Mouse (Mus musculus) heart, adult 2 months (tissue): ENCODE data around the gene Col4a2. TPM values are rescaled to one million over a fixed set of nuclear protein-coding genes. Genes with fewer than 3 reads are reported as not detected.

Experiments used
- DNase-seq, 2 experiments: peaks; one replicate each; pipeline ENCODE4 v3.0.0; 2021
- H3K27ac ChIP-seq: fragments of 200-600 bp; 2 replicates; pipeline ENCODE4 v1.8.1; 2022
- H3K27me3 ChIP-seq: fragments of 200-500 bp; 2 replicates; pipeline ENCODE4 v1.6.1; 2012; ENCODE audit warnings: mild to moderate bottlenecking, low read length, inconsistent platforms, mixed read lengths; ENCODE audit not compliant: control insufficient read depth, insufficient read depth
- H3K36me3 ChIP-seq: fragments of 200-500 bp; 2 replicates; pipeline ENCODE4 v1.6.1; 2012; ENCODE audit warnings: low read length, inconsistent platforms; ENCODE audit not compliant: control insufficient read depth, insufficient read depth
- H3K4me1 ChIP-seq: fragments of 200-500 bp; 2 replicates; pipeline ENCODE4 v1.6.1; 2011; ENCODE audit warnings: low read length; ENCODE audit not compliant: control insufficient read depth, insufficient read depth
- H3K4me3 ChIP-seq: fragments of 200-600 bp; 2 replicates; pipeline ENCODE4 v1.8.1; 2022
- H3K79me2 ChIP-seq: fragments of 200-500 bp; replicated peaks from 2 replicates; pipeline ENCODE4 v1.6.1; 2012; ENCODE audit warnings: mild to moderate bottlenecking, inconsistent platforms, low read length, moderate library complexity, mixed read lengths; ENCODE audit not compliant: control insufficient read depth, insufficient read depth
- H3K9ac ChIP-seq: fragments of 200-500 bp; 2 replicates; pipeline ENCODE4 v1.6.1; 2012; ENCODE audit warnings: low read depth, mild to moderate bottlenecking, control low read depth, inconsistent platforms, low read length, mixed read lengths
- CTCF ChIP-seq: fragments of 200-600 bp; IDR thresholded peaks from 2 replicates; pipeline ENCODE4 v1.8.1; 2022; ENCODE audit warnings: antibody characterized with exemption, mild to moderate bottlenecking, moderate library complexity
- EP300 ChIP-seq: fragments of 200-500 bp; IDR thresholded peaks from 2 replicates; pipeline ENCODE4 v1.6.1; 2011; ENCODE audit warnings: low read depth, low read length, control low read depth; ENCODE audit not compliant: insufficient read depth
- POLR2A ChIP-seq: fragments of 200-500 bp; IDR thresholded peaks from 2 replicates; pipeline ENCODE4 v1.6.1; 2011; ENCODE audit warnings: mild to moderate bottlenecking, low read depth, low read length, control low read depth; ENCODE audit not compliant: insufficient read depth
- WGBS: fragments of 180-500 bp; shearing (Covaris S2); methylation state at CpG from one replicate; pipeline ENCODE4 v1.1.7; 2018; 5-methylcytosine and 5-hydroxymethylcytosine counted together
- intact Hi-C: fragments of 180-260 bp; cut with DNase I; formaldehyde crosslinking; loops from one replicate; pipeline ENCODE4 v1.15.1; 2025
- polyA plus RNA-seq: library from polyadenylated mRNA; depleted of rRNA; stranded (reverse); fragments of >200 nt; gene quantifications from 2 replicates; pipeline ENCODE4 v1.2.3, GENCODE M21; 2012
- total RNA-seq, 2 experiments: library from RNA; stranded (reverse); gene quantifications; 2 replicates each; pipeline ENCODE4 v1.2.3; 2021

The Col4a2 gene
- total and polyA plus RNA-seq, 3 experiments: 104 to 172 (median 139) TPM

DNA sequence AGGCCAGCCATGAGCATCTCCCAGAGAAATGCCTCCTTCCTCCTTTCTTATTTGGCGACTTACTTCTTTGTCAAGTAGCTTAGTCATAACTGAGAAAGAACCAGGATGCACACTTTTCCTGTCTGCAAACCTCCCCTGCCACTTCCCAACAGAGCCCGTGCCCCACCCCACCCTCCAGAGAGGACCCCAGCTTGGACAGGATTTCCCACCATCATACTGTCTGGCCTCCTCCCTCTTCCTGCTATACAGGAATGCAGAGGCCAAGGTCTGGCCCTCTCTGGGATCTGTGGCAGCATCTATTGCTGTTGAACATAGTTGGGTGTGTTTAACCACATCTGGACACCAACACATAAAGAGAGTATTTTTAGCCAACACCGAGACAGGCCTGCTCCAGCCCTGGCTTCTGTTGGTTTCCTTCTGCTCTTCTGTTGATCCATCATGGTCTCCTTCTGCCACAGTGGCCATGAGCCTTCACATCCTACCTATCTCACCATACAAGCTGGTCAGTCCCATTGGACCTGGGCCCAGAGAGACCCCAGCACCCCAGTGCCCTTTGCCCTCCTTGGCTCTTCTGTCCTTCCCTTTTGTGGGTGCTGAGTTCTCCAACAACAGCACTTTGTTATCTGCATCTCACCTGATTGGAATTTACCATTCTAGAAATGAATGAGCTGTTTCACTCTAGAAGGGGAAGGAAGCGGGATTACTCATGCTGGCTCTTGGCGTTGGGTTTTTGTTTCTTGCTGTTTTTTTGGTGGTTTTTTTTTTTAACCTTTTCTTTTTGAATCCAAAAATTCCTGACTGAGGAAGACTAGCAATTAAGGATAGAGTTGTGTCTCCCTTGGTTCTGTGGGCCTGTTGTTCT, 10.3 kb downstream of the Col4a2 start:
- Histone ChIP-seq H3K4me3 (no peak overlapping the region), H3K4me1 (peaks cover 50% of the 10 kb centered on the region)

DNA sequence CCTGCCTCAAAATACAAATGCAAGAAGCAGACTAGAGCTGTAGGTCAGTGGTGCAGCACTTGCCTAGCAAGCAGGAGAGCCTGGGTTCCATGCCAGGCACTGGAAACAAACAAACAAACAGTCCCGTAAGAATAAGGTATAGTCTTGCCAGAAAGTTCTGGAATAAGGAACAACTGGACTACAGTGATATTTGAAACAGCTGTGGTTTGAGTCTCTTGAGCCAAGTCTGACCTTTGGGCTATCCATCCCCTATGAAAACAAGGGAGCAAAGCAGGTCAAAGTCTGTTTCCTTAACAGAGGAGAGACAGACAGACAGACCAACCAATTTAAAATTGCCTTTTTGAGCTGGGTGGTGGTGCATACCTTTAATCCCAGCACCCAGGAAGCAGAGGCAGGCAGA, 11.1 kb downstream of the Col4a2 start:
- intact Hi-C loops: loop anchor here (2.0 kb wide), 2 partner anchors 17 to 43 kb away; no protein-coding TSS in a partner anchor
- TF ChIP-seq CTCF: no peak
- no peak for TF ChIP-seq POLR2A
- TF ChIP-seq EP300: no peak
- Histone ChIP-seq H3K27ac (peak overlapping the region; percentile 89), H3K27me3 (no peaks in the 10 kb centered on the region), H3K36me3 (peaks cover 32% of the 10 kb centered on the region), H3K4me3 (no peak overlapping the region), H3K79me2 (peaks cover 7% of the 10 kb centered on the region), H3K4me1 (peaks cover 52% of the 10 kb centered on the region), H3K9ac (no peak overlapping the region)
- 21% methylated on average over 1 of the region's 1 CpGs for WGBS
- no peak for DNase-seq

More for the DNA sequence above, 10.3 kb downstream of the Col4a2 start:
- intact Hi-C loops: loop anchor here (2.0 kb wide), 2 partner anchors 18 to 44 kb away; no protein-coding TSS in a partner anchor
- WGBS: 31% methylated on average over 5 of the region's 5 CpGs
- Histone ChIP-seq H3K27me3 (no peaks in the 10 kb centered on the region), H3K9ac (no peak overlapping the region), H3K36me3 (peaks cover 32% of the 10 kb centered on the region), H3K79me2 (peaks cover 6% of the 10 kb centered on the region), H3K27ac (peak overlapping the region; percentile 89)
- TF ChIP-seq POLR2A: 0 out of 2 replicates have a peak, but pooled peaks have one; percentile 16
- no peak for TF ChIP-seq CTCF
- TF ChIP-seq EP300: 0 out of 2 replicates have a peak, but pooled peaks have one; percentile 63
- DNase-seq: no peak

DNA sequence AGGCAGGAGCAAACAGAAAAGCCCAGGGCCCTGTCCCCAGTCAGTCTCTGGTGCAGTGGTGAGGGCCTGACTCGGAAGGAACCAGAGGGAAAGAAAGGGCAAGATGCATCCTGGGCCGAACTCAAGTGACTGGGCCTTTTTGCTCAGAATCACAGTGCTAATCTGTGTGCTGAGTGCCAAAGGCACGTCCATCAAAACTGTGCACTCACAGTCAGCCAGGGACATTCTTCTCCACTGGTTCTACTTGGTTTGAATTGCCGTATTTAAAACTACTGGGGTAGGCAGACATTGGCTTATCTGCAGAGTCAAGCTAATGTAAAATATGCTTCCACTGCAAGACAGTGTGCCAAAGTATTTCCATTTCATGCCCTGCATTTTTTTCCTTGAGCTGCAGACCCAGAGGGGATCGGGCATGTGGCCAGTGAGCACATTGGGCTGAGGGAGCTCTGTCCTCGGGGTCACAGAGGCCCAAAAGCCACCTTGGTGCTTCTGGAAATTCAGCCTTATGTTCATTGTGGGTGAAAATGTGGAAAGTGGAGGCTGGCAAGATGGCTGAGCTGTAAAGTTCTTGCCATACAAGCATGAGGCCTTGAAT, 12.3 kb downstream of the Col4a2 start:
- 27% methylated on average over 6 of the region's 6 CpGs for WGBS
- Histone ChIP-seq H3K4me3 (no peak overlapping the region), H3K4me1 (peaks cover 51% of the 10 kb centered on the region), H3K9ac (no peak overlapping the region), H3K27me3 (no peaks in the 10 kb centered on the region), H3K27ac (peak overlapping the region; percentile 47), H3K36me3 (peaks cover 35% of the 10 kb centered on the region), H3K79me2 (peaks cover 9% of the 10 kb centered on the region)
- TF ChIP-seq POLR2A (no peak), EP300 (no peak), CTCF (no peak)
- no peak for DNase-seq
- intact Hi-C loops: no loop called here

DNA sequence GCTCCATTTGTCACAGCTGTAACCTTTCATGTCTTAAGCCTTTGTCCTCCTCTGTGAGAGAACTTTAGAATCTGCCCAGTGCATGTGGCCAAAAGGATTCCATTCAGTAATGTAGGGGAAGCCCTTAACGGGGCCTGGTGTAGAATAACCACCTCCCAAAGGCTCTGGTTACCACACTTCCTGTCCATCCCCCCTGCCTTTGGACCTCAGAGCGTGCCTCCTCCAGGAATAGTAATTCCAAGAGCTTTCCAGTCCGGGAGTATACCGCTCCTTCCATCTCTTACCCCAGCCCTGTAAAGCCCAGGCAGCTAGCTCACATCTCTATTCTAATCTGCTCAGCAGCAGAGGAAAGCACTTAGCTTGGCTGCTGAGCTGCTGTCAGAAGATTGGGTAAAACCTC, 14.7 kb downstream of the Col4a2 start:
- Histone ChIP-seq H3K27ac (peak overlapping the region; percentile 28; the same call in 1 of the 2 replicates), H3K36me3 (peaks cover 28% of the 10 kb centered on the region), H3K79me2 (peaks cover 9% of the 10 kb centered on the region), H3K9ac (no peak overlapping the region), H3K27me3 (no peaks in the 10 kb centered on the region), H3K4me3 (no peak overlapping the region), H3K4me1 (peaks cover 56% of the 10 kb centered on the region)
- intact Hi-C loops: no loop called here
- TF ChIP-seq EP300: no peak
- no peak for TF ChIP-seq CTCF
- TF ChIP-seq POLR2A: no peak
- no peak for DNase-seq
- 10% methylated on average over 4 of the region's 4 CpGs for WGBS

DNA sequence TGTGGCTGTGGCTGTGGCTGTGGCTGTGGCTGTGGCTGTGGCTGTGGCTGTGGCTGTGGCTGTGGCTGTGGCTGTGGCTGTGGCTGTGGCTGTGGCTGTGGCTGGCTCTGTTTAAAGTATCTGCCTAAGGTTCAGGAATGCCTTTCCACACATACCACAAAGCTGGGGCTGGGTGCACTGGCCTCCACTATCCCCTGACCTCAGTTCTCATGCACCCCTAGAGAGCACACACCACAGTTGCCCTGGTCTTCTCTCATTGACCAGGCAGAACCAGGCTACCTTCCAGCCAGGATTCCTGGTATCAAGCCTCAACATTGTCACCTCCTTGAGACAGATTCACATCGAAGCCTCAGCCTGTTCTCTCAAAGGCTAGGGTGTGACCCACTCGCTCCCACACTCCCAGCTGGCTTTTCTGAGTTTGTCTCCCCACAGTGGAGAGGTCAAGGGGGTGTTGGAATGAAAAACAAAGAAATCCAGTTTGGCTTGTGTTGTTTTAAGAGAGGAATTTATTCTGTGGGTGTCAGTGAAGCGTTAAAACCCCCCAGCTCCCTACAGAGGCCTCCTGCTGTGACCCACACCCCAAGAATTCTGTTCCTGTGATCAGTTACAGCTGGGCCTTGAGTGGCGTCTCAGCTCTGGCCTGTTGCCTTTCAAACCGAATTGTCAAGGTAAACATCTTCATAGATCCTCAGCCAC, 15.3 kb downstream of the Col4a2 start:
- WGBS: 43% methylated on average over 5 of the region's 5 CpGs
- DNase-seq: no peak
- H3K9ac ChIP-seq: no peak overlapping the region
- H3K27me3 ChIP-seq: no peaks in the 10 kb centered on the region
- intact Hi-C loops: no loop called here
- H3K36me3 ChIP-seq: peaks cover 32% of the 10 kb centered on the region
- TF ChIP-seq POLR2A (no peak), EP300 (no peak), CTCF (no peak)
- H3K79me2 ChIP-seq: peaks cover 9% of the 10 kb centered on the region
- peaks cover 57% of the 10 kb centered on the region for H3K4me1 ChIP-seq
- no peak overlapping the region for H3K4me3 ChIP-seq
- peak overlapping the region; percentile 28; the same call in 1 of the 2 replicates for H3K27ac ChIP-seq
